Mouse (Mus musculus) liver, embryonic 12.5 days (tissue): ENCODE data around the gene Tmem165. TPM values are rescaled to one million over a fixed set of nuclear protein-coding genes. Genes with fewer than 3 reads are reported as not detected.

Experiments
- ATAC-seq: fragments of 200-750 bp; cut with Nextera tagmentation; 2 replicates; pipeline ENCODE4 v1.8.0; 2017; ENCODE audit warnings: moderate number of reproducible peaks, mild to moderate bottlenecking, moderate library complexity
- H3K27ac ChIP-seq: fragments of 300-500 bp; sonication (generic); 2 replicates; pipeline ENCODE4 v1.5.1; 2016; ENCODE audit warnings: mild to moderate bottlenecking
- H3K27me3 ChIP-seq: fragments of 300-500 bp; sonication (generic); replicated peaks from 2 replicates; pipeline ENCODE4 v1.6.1; 2016; ENCODE audit warnings: mild to moderate bottlenecking, moderate library complexity
- H3K36me3 ChIP-seq: fragments of 300-500 bp; sonication (generic); 2 replicates; pipeline ENCODE4 v1.6.1; 2016; ENCODE audit warnings: mild to moderate bottlenecking, moderate library complexity
- H3K4me1 ChIP-seq: fragments of 300-500 bp; sonication (generic); 2 replicates; pipeline ENCODE4 v1.6.1; 2016
- H3K4me2 ChIP-seq: fragments of 300-500 bp; sonication (generic); 2 replicates; pipeline ENCODE4 v1.6.1; 2016; ENCODE audit warnings: mild to moderate bottlenecking, moderate library complexity
- H3K4me3 ChIP-seq: fragments of 300-500 bp; sonication (generic); 2 replicates; pipeline ENCODE4 v1.5.1; 2016; ENCODE audit warnings: mild to moderate bottlenecking, moderate library complexity
- H3K9ac ChIP-seq: fragments of 300-500 bp; sonication (generic); 2 replicates; pipeline ENCODE4 v1.6.1; 2016; ENCODE audit warnings: mild to moderate bottlenecking, moderate library complexity
- H3K9me3 ChIP-seq: fragments of 300-500 bp; sonication (generic); replicated peaks from 2 replicates; pipeline ENCODE4 v1.6.1; 2016; ENCODE audit warnings: mild to moderate bottlenecking, moderate library complexity
- WGBS: fragments of 180-500 bp; shearing (Covaris S2); methylation state at CpG from one replicate; pipeline ENCODE4 v1.1.7; 2016; ENCODE audit not compliant: insufficient replicate concordance; 5-methylcytosine and 5-hydroxymethylcytosine counted together
- polyA plus RNA-seq: library from polyadenylated mRNA; unstranded; fragments of >200 nt; fragmentation: Nextera tagmentation; extraction: Ambion mirVana; gene quantifications from 2 replicates; pipeline ENCODE4 v1.2.1, GENCODE M21; 2016

Gene Tmem165
- polyA plus RNA-seq, 1 experiment from 2014 or later: 57.4 TPM

GRCm38 (mm10) chr5:76199346-76199745 lies 15.7 kb downstream of the Tmem165 start:
- Histone ChIP-seq H3K4me1 (peaks cover 4% of the 10 kb centered on the region; the same call in 1 of the 2 replicates), H3K27ac (no peak overlapping the region), H3K27me3 (no peaks in the 10 kb centered on the region), H3K4me3 (no peak overlapping the region), H3K9ac (no peak overlapping the region), H3K9me3 (no peaks in the 10 kb centered on the region), H3K36me3 (peaks cover 70% of the 10 kb centered on the region), H3K4me2 (no peak overlapping the region)
- no peak for ATAC-seq
- WGBS: 87% methylated on average over 13 of the region's 13 CpGs

GRCm38 (mm10) chr5:76203171-76203570 lies 19.5 kb downstream of the Tmem165 start:
- Histone ChIP-seq H3K4me1 (no peaks in the 10 kb centered on the region), H3K4me3 (no peak overlapping the region), H3K9ac (no peak overlapping the region), H3K27ac (no peak overlapping the region), H3K36me3 (peaks cover 88% of the 10 kb centered on the region), H3K27me3 (no peaks in the 10 kb centered on the region), H3K4me2 (no peak overlapping the region), H3K9me3 (no peaks in the 10 kb centered on the region)
- 88% methylated on average over 3 of the region's 3 CpGs for WGBS
- ATAC-seq: no peak

GRCm38 (mm10) chr5:76205886-76206285 lies 22.2 kb downstream of the Tmem165 start:
- H3K9ac ChIP-seq: no peak overlapping the region
- H3K27me3 ChIP-seq: no peaks in the 10 kb centered on the region
- peaks cover 88% of the 10 kb centered on the region for H3K36me3 ChIP-seq
- H3K27ac ChIP-seq: no peak overlapping the region
- no peaks in the 10 kb centered on the region for H3K9me3 ChIP-seq
- no peaks in the 10 kb centered on the region for H3K4me1 ChIP-seq
- ATAC-seq: no peak
- H3K4me3 ChIP-seq: no peak overlapping the region
- WGBS: 82% methylated on average over 2 of the region's 2 CpGs
- no peak overlapping the region for H3K4me2 ChIP-seq

DNA sequence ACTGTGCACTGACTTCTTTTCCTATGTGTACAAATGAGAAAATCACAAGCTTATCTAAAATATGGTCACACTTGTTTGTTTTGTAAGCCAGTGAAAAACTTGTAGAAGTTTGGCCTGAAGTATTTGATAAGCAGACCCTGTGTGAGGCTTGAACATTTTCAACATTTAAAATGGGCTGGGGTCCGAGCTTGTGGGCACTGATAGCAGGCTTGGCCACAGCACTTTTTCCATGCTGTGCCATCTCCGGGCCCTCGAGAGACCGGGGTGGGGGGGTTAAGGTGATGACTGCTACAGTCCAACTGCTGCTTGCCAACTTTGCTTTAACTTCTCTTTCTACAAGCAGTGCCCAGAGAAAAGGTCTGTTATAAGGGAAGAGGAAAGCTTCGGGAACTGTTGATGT lies 24.4 kb downstream of the Tmem165 start:
- ATAC-seq: no peak
- no peaks in the 10 kb centered on the region for H3K9me3 ChIP-seq
- WGBS: 84% methylated on average over 5 of the region's 5 CpGs
- H3K36me3 ChIP-seq: peaks cover 79% of the 10 kb centered on the region
- H3K4me1 ChIP-seq: no peaks in the 10 kb centered on the region
- H3K9ac ChIP-seq: no peak overlapping the region
- no peak overlapping the region for H3K4me3 ChIP-seq
- no peaks in the 10 kb centered on the region for H3K27me3 ChIP-seq
- H3K27ac ChIP-seq: no peak overlapping the region
- no peak overlapping the region for H3K4me2 ChIP-seq

DNA sequence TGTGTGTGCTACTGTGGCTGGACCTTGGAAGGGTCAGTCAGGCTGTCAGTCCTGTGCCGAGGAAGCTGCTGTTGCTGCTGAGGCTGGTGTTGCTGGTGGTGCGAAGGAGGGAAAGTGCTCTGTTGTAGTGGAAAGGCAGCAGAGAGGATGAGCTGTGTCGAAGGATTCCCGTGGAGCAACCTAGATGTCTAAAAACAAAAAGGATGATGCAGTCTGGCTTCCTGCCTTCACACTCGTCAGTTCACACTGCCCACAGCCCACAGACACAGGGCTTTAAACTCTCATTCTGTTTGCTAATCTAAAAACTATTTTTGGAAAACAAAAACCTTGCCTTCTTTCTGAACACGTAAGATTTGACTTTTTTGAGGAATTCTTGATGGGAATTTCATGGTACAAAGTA lies 33.0 kb downstream of the Tmem165 start:
- Histone ChIP-seq H3K9me3 (no peaks in the 10 kb centered on the region), H3K4me1 (peaks cover 9% of the 10 kb centered on the region; the same call in 1 of the 2 replicates), H3K27me3 (no peaks in the 10 kb centered on the region), H3K36me3 (peaks cover 11% of the 10 kb centered on the region), H3K27ac (no peak overlapping the region), H3K9ac (no peak overlapping the region), H3K4me3 (no peak overlapping the region), H3K4me2 (no peak overlapping the region)
- WGBS: 59% methylated on average over 6 of the region's 6 CpGs
- no peak for ATAC-seq

DNA sequence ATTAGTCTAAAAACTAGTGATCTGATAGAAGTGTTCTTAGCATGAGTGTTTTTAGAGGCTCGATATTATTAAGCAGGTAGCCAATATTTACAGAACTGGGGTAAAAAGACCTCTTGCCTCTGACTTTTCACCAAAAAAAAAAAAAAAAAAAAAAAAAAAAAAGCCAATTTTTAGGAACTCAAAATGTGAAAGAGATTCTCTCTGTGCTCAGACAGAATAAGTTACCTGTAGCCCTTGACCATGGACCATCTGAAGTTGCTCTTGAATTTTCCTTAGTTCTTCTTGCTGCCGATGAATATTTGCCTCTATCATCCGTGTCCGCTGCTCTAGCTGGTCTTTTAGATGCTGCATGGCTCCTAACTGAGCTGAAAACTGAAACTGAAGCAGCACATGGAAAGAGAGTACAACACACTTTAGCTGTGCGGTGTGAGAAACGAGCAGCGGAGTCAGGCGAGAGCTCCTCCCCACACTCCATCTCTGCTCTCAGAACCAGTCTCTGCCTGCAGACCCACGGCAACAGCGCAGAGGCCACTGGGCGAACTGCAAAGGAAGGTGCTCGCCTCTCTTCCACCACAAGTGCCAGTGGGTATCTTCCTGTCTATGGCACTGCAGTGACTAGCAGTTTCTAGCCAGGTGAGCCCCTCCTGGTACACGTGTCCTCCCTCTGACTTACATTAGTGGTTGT lies 47.6 kb downstream of the Tmem165 start:
- Histone ChIP-seq H3K36me3 (peaks cover 53% of the 10 kb centered on the region), H3K4me1 (no peaks in the 10 kb centered on the region), H3K27me3 (no peaks in the 10 kb centered on the region), H3K4me3 (no peak overlapping the region), H3K9me3 (no peaks in the 10 kb centered on the region), H3K9ac (no peak overlapping the region), H3K4me2 (no peak overlapping the region), H3K27ac (no peak overlapping the region)
- WGBS: 84% methylated on average over 13 of the region's 13 CpGs
- no peak for ATAC-seq

- no peaks in the 10 kb centered on the region for H3K9me3 ChIP-seq
- no peak overlapping the region for H3K9ac ChIP-seq
- peaks cover 8% of the 10 kb centered on the region for H3K36me3 ChIP-seq
- no peak for ATAC-seq
- H3K27me3 ChIP-seq: no peaks in the 10 kb centered on the region
- 75% methylated on average over 3 of the region's 3 CpGs for WGBS
- H3K4me3 ChIP-seq: no peak overlapping the region
- H3K4me2 ChIP-seq: no peak overlapping the region
- H3K27ac ChIP-seq: no peak overlapping the region
- no peaks in the 10 kb centered on the region for H3K4me1 ChIP-seq
These were observed 59.6 kb downstream of the Tmem165 start for GRCm38 (mm10) chr5:76243274-76243673.

DNA sequence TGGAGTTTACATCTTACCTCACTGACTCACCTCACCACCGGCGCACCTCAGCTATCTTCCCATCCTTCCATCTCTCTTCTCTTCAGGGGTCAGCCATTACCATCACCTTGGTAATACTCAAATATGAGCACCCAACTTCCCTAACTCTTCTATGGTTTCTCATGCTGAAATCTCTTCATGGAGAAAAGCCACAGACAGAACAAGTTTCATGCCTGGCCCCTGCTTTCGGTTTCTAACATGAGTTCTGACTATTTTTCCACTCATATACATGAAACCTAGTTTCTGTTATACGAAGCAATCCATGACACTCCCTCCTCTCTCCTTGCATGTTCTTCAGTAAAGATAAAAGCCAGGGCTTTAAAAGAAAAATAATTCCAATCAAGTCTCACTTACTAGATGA lies 60.2 kb downstream of the Tmem165 start:
- Histone ChIP-seq H3K9ac (no peak overlapping the region), H3K27me3 (no peaks in the 10 kb centered on the region), H3K36me3 (peaks cover 8% of the 10 kb centered on the region), H3K4me2 (no peak overlapping the region), H3K9me3 (no peaks in the 10 kb centered on the region), H3K4me3 (no peak overlapping the region), H3K27ac (no peak overlapping the region), H3K4me1 (no peaks in the 10 kb centered on the region)
- 79% methylated on average over 4 of the region's 4 CpGs for WGBS
- ATAC-seq: no peak

GRCm38 (mm10) chr5:76244430-76244829 lies 60.8 kb downstream of the Tmem165 start:
- Histone ChIP-seq H3K4me3 (no peak overlapping the region), H3K9me3 (no peaks in the 10 kb centered on the region), H3K27me3 (no peaks in the 10 kb centered on the region), H3K4me1 (no peaks in the 10 kb centered on the region), H3K36me3 (peaks cover 8% of the 10 kb centered on the region), H3K9ac (no peak overlapping the region), H3K4me2 (no peak overlapping the region), H3K27ac (no peak overlapping the region)
- WGBS: 84% methylated on average over 10 of the region's 10 CpGs
- no peak for ATAC-seq

GRCm38 (mm10) chr5:76245419-76245818 lies 61.7 kb downstream of the Tmem165 start:
- no peaks in the 10 kb centered on the region for H3K4me1 ChIP-seq
- H3K4me2 ChIP-seq: no peak overlapping the region
- H3K27me3 ChIP-seq: no peaks in the 10 kb centered on the region
- H3K9ac ChIP-seq: no peak overlapping the region
- H3K27ac ChIP-seq: no peak overlapping the region
- ATAC-seq: no peak
- H3K36me3 ChIP-seq: peaks cover 5% of the 10 kb centered on the region
- WGBS: 80% methylated on average over 3 of the region's 3 CpGs
- no peak overlapping the region for H3K4me3 ChIP-seq
- H3K9me3 ChIP-seq: no peaks in the 10 kb centered on the region

GRCm38 (mm10) chr5:76246539-76246938 lies 62.9 kb downstream of the Tmem165 start:
- Histone ChIP-seq H3K9ac (no peak overlapping the region), H3K36me3 (peaks cover 5% of the 10 kb centered on the region), H3K9me3 (no peaks in the 10 kb centered on the region), H3K4me2 (no peak overlapping the region), H3K4me1 (no peaks in the 10 kb centered on the region), H3K27me3 (no peaks in the 10 kb centered on the region), H3K27ac (no peak overlapping the region), H3K4me3 (no peak overlapping the region)
- ATAC-seq: no peak

DNA sequence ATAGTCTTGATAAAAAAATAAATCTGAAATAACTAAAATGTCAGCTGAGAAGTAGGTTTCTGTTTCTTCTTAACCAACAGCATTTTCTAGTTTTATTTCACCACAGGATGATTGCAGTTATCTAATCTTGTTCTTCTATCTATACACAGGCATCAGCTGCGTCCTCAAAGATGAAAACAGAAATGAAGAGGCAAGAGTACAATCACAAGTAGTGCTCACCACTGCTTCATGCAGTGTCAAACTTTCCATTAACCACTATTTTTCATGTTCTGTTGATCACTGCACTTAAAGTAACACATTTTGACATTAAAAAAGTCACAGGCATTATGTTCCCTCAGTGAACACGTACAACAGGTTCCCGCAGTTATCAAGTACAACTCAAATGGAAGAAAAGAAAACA lies 67.3 kb downstream of the Tmem165 start:
- Histone ChIP-seq H3K9ac (no peak overlapping the region), H3K4me2 (no peak overlapping the region), H3K9me3 (no peaks in the 10 kb centered on the region), H3K27ac (no peak overlapping the region), H3K36me3 (peaks cover 3% of the 10 kb centered on the region; the same call in 1 of the 2 replicates), H3K4me1 (no peaks in the 10 kb centered on the region), H3K27me3 (no peaks in the 10 kb centered on the region), H3K4me3 (no peak overlapping the region)
- ATAC-seq: no peak
- 77% methylated on average over 3 of the region's 3 CpGs for WGBS
